Mouse (Mus musculus) testis, adult 2 months (tissue): ENCODE data around the gene Enox1. TPM values are rescaled to one million over a fixed set of nuclear protein-coding genes. Genes with fewer than 3 reads are reported as not detected.

Source experiments
- H3K27ac ChIP-seq: fragments of 200-500 bp; 2 replicates; pipeline ENCODE4 v1.5.1; 2012; ENCODE audit warnings: low read depth, low read length; ENCODE audit not compliant: control insufficient read depth, insufficient read depth
- H3K27me3 ChIP-seq: fragments of 200-500 bp; 2 replicates; pipeline ENCODE4 v1.6.1; 2012; ENCODE audit warnings: mild to moderate bottlenecking, low read length, moderate library complexity; ENCODE audit not compliant: control insufficient read depth, insufficient read depth
- H3K36me3 ChIP-seq: fragments of 200-500 bp; 2 replicates; pipeline ENCODE4 v1.6.1; 2012; ENCODE audit warnings: mild to moderate bottlenecking, low read length; ENCODE audit not compliant: control insufficient read depth, insufficient read depth
- H3K4me1 ChIP-seq: fragments of 200-500 bp; 2 replicates; pipeline ENCODE4 v1.6.1; 2012; ENCODE audit warnings: low read length; ENCODE audit not compliant: control insufficient read depth, insufficient read depth
- H3K4me3 ChIP-seq: fragments of 200-500 bp; 2 replicates; pipeline ENCODE4 v1.5.1; 2012; ENCODE audit warnings: low read depth, mild to moderate bottlenecking, low read length, moderate library complexity, mixed read lengths; ENCODE audit not compliant: control insufficient read depth
- CTCF ChIP-seq: fragments of 200-500 bp; IDR thresholded peaks from 2 replicates; pipeline ENCODE4 v1.5.1; 2012; ENCODE audit warnings: low read depth, mild to moderate bottlenecking, inconsistent platforms, low read length, moderate library complexity; ENCODE audit not compliant: control insufficient read depth, insufficient read depth, insufficient replicate concordance
- POLR2A ChIP-seq: fragments of 200-500 bp; IDR thresholded peaks from 2 replicates; pipeline ENCODE4 v1.6.1; 2012; ENCODE audit warnings: low read depth, mild to moderate bottlenecking, inconsistent platforms, low read length, moderate library complexity; ENCODE audit not compliant: control insufficient read depth
- polyA plus RNA-seq: library from polyadenylated mRNA; depleted of rRNA; stranded (reverse); fragments of >200 nt; gene quantifications from 2 replicates; pipeline ENCODE4 v1.2.3, GENCODE M21; 2012

Enox1 gene
- polyA plus RNA-seq, 1 experiment = 3.9 TPM

DNA sequence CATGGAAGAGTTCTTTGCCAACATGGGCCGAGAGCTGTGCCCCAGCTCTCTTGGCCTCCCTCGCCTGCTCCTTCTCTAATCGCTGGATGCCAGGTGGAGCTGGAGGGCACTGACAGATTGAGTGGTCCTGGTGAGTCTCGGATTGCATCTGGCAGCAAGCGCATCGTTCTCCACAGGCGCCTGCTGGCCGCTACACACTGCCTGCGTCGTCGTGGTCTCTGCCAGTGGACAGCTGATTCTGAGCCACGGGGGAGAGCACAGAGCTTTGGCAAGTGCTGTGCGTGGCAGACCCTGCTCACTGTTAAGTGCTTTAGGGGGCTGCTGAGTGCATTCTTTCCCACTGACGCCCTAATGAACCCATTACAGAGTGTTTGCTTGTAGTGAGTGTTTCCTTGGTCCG is 17.9 kb downstream of the Enox1 start:
- no peaks in the 10 kb centered on the region for H3K27me3 ChIP-seq
- no peaks in the 10 kb centered on the region for H3K36me3 ChIP-seq
- H3K27ac ChIP-seq = no peak overlapping the region
- H3K4me3 ChIP-seq = no peak overlapping the region
- TF ChIP-seq POLR2A (no peak), CTCF (no peak)
- no peaks in the 10 kb centered on the region for H3K4me1 ChIP-seq

DNA sequence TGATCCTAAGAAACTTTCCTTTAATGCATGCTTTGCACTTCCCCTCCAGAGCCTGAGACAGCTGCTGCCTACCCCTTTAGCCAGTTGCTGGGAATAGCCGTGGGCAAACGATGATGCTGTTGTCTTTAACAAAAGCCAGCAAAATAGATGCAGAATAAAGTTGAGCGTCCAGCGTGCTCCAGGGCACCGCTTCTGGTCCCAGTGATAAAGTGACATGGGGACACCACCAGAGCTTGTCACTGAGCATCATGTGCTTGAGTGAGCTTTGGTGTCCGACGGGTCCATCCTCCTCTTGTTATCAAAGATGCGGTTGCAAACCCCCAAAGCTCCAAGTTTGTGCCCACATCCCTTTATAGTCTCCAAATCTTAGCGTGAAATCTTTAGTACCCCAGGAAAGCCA is 18.4 kb downstream of the Enox1 start:
- no peaks in the 10 kb centered on the region for H3K27me3 ChIP-seq
- H3K4me1 ChIP-seq = no peaks in the 10 kb centered on the region
- no peaks in the 10 kb centered on the region for H3K36me3 ChIP-seq
- TF ChIP-seq POLR2A = no peak
- no peak for TF ChIP-seq CTCF
- no peak overlapping the region for H3K27ac ChIP-seq
- no peak overlapping the region for H3K4me3 ChIP-seq

DNA sequence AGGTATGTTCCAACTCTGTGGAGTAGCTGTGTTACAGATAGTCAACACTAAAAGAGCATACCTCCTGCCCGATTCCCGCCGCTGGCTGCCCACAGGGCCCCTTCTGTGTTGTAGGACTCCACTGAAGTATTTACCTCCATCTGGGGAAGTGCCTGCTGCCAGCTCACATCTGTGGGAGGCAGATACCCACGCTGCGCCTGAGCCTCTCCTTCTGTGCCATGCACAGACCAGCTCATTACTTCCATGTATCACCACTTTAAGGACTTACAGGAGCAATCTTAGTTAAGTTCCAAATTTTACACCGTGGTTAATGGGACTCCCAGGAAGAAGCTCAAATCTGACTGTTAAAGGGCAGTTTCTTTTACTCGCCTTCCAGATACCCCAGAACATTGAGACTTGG is 23.7 kb downstream of the Enox1 start:
- no peaks in the 10 kb centered on the region for H3K27me3 ChIP-seq
- no peak overlapping the region for H3K27ac ChIP-seq
- H3K4me1 ChIP-seq = no peaks in the 10 kb centered on the region
- no peaks in the 10 kb centered on the region for H3K36me3 ChIP-seq
- H3K4me3 ChIP-seq = no peak overlapping the region
- TF ChIP-seq POLR2A (no peak), CTCF (no peak)

DNA sequence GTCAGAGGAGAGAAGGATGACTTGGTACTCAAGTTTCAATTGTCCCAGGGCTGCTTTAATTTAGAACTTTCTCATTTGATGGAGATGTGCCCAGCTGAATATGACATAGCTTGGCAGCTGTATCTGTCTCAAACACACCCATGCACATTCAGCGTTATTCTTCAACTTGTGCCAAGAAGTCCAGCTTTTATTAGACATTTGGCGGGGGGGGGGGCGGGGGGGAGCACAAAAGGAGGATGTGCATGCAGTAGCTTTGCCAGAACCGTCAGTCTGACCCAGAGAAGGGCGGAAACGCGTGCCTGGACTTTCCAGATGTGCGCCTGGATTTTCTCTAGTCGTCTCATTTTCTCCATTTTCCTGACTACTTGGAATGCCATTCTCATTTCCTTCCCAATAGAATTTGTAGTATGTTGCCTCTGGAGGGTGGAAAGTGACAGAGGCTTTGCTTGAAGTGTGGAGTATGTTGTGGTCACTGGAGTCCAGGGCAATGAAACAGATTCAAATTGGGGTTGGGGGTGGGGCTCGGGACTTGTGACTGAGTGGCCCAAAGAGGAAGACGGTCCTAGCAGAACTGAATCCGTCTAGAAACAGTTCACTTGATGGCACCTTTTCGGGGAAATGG is 24.3 kb downstream of the Enox1 start:
- H3K4me3 ChIP-seq = no peak overlapping the region
- TF ChIP-seq CTCF = no peak
- TF ChIP-seq POLR2A = no peak
- H3K27me3 ChIP-seq = no peaks in the 10 kb centered on the region
- no peaks in the 10 kb centered on the region for H3K36me3 ChIP-seq
- H3K27ac ChIP-seq = no peak overlapping the region
- no peaks in the 10 kb centered on the region for H3K4me1 ChIP-seq

DNA sequence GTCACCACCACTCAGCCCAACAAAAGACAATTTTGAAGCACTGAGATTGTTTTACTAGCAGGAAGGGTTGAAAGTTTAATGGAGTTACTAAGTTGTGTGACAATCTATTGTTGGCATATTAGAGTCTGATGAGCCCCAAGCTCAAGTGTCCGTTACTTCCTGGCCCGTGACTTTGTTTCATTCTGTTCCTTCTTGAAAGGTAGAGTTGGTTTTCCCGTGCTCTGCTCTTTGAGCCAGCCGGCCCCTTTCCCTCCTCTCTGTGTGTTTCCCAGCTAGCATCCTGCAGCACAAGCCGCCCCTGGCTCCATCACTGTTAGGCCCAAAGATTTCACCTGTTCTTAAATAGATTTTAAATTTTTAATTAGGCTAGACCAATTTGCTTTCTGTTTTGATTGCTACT is 26.9 kb downstream of the Enox1 start:
- H3K36me3 ChIP-seq = no peaks in the 10 kb centered on the region
- TF ChIP-seq CTCF = no peak
- no peak for TF ChIP-seq POLR2A
- no peaks in the 10 kb centered on the region for H3K4me1 ChIP-seq
- H3K27ac ChIP-seq = no peak overlapping the region
- H3K27me3 ChIP-seq = no peaks in the 10 kb centered on the region
- H3K4me3 ChIP-seq = no peak overlapping the region

DNA sequence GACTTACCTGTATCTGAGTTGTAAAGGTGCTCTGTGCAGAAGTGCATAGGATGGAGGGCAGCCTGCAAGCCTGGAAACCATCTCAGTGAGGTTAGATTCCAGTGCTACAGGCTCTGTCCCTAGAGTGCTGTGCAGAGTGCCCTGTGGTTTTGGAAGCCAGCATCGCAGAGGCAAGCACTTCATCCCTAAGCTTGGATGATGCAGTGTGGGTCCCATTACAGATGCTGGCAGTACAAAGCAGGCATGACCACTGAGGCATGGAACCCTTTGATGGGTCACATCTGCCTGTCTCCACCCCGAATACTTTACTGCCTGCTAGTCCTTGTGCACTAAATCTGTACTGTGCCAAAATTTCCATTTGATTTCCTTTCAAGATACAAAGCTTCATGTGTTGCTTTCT is 33.6 kb downstream of the Enox1 start:
- H3K4me1 ChIP-seq = no peaks in the 10 kb centered on the region
- no peak overlapping the region for H3K27ac ChIP-seq
- no peaks in the 10 kb centered on the region for H3K36me3 ChIP-seq
- TF ChIP-seq POLR2A (no peak), CTCF (no peak)
- no peak overlapping the region for H3K4me3 ChIP-seq
- no peaks in the 10 kb centered on the region for H3K27me3 ChIP-seq

DNA sequence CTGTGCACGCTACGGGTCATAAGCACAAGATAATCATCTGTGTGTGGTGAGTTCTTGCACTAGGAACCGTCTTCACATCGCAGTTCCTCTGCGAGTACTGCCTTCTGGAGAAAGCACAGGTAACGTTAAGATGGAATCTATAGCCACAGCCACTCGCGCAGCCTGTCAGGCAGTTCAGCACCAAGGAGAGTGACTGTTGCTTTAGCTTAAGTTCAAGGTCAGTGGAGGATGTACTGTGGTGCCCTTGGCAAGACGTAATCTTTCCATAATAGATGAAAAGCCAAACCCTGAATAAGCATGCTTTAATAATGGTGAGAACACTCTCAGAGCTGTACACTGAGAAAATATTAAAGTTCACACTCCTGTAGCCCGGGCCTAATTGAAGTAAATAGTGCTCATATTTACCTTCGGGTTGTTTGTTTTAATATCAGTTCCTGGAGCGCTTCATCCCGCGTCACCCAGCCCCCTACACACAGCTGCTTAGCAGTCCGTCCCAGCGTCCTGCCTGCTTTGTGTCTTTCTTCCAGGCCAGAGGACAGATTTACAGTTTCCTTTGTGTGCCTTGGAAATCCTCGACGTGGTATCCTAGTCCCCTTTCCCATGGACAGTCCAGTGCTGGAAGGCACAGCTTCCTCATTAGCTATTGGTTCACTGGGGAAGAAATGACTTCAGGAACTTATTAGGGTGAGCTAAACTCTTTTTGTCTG is 38.9 kb downstream of the Enox1 start:
- H3K27ac ChIP-seq = no peak overlapping the region
- H3K4me3 ChIP-seq = no peak overlapping the region
- TF ChIP-seq CTCF = no peak
- TF ChIP-seq POLR2A = no peak
- H3K27me3 ChIP-seq = no peaks in the 10 kb centered on the region
- H3K4me1 ChIP-seq = no peaks in the 10 kb centered on the region
- no peaks in the 10 kb centered on the region for H3K36me3 ChIP-seq

DNA sequence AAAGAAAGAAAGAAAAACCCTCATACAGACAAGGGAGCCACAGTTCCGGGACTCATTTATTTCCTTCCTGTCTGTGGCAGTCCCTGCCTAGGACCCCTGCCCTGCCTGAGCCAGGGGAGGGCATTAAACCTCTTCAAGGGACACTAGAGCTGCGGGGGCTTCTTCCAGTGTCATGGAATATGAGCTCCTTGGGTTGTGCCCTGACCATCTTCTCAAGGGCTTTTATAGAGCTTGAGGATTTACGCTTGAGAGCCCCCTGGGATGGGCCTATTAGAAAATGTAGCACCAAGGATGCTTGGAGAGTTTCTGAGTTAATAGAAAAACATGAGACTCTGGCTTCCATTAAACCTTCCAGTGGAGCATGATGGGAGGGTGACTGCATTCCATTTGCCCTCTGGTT is 39.7 kb downstream of the Enox1 start:
- Histone ChIP-seq H3K4me1 (no peaks in the 10 kb centered on the region), H3K27ac (no peak overlapping the region), H3K4me3 (no peak overlapping the region), H3K36me3 (no peaks in the 10 kb centered on the region), H3K27me3 (no peaks in the 10 kb centered on the region)
- TF ChIP-seq CTCF = no peak
- TF ChIP-seq POLR2A = no peak
